Mouse (Mus musculus) forebrain, postnatal 0 days (tissue): ENCODE results near the gene Vps8. TPM values are rescaled to one million over a fixed set of nuclear protein-coding genes. Genes with fewer than 3 reads are reported as not detected.

Source experiments
- ATAC-seq: fragments of 200-750 bp; cut with Nextera tagmentation; 2 replicates; pipeline ENCODE4 v1.8.0; 2017; ENCODE audit warnings: mild to moderate bottlenecking, moderate library complexity
- DNase-seq: peaks from one replicate; pipeline ENCODE4 v3.0.0-alpha.2; 2015
- H3K27ac ChIP-seq: fragments of 300-500 bp; sonication (generic); 2 replicates; pipeline ENCODE4 v1.5.1; 2014; ENCODE audit warnings: low read depth, mild to moderate bottlenecking, antibody characterized with exemption, low read length, moderate library complexity, mixed read lengths
- H3K27me3 ChIP-seq: fragments of 300-500 bp; sonication (generic); 2 replicates; pipeline ENCODE4 v1.6.1; 2014; ENCODE audit warnings: mild to moderate bottlenecking, low read length, mixed read lengths; ENCODE audit not compliant: insufficient read depth
- H3K36me3 ChIP-seq: fragments of 300-500 bp; sonication (generic); 2 replicates; pipeline ENCODE4 v1.6.1; 2014; ENCODE audit warnings: mild to moderate bottlenecking, moderate library complexity; ENCODE audit not compliant: insufficient read depth
- H3K4me1 ChIP-seq: fragments of 300-500 bp; sonication (generic); 2 replicates; pipeline ENCODE4 v1.6.1; 2014; ENCODE audit warnings: antibody characterized with exemption; ENCODE audit not compliant: insufficient read depth
- H3K4me2 ChIP-seq: fragments of 300-500 bp; sonication (generic); 2 replicates; pipeline ENCODE4 v1.6.1; 2014; ENCODE audit warnings: low read depth, mild to moderate bottlenecking, moderate library complexity
- H3K4me3 ChIP-seq: fragments of 300-500 bp; sonication (generic); 2 replicates; pipeline ENCODE4 v1.5.1; 2014; ENCODE audit warnings: low read depth, low read length, mixed read lengths
- H3K9ac ChIP-seq: fragments of 300-500 bp; sonication (generic); 2 replicates; pipeline ENCODE4 v1.6.1; 2014; ENCODE audit warnings: mild to moderate bottlenecking
- H3K9me3 ChIP-seq: fragments of 300-500 bp; sonication (generic); 2 replicates; pipeline ENCODE4 v1.6.1; 2016; ENCODE audit warnings: low read length
- CTCF ChIP-seq: sonication (generic); IDR thresholded peaks from 2 replicates; pipeline ENCODE4 v1.5.1; 2016; ENCODE audit warnings: antibody characterized with exemption, control low read depth, low read depth
- WGBS: fragments of 180-500 bp; shearing (Covaris S2); extraction: QIAGEN DNeasy Blood & Tissue Kit; methylation state at CpG from one replicate; pipeline ENCODE4 v1.1.7; 2014; 5-methylcytosine and 5-hydroxymethylcytosine counted together
- polyA plus RNA-seq: library from polyadenylated mRNA; unstranded; fragments of >200 nt; fragmentation: Nextera tagmentation; extraction: Ambion mirVana; gene quantifications from 2 replicates; pipeline ENCODE4 v1.2.1, GENCODE M21; 2015
- total RNA-seq: library from RNA; depleted of rRNA; stranded (reverse); fragments of >200 nt; gene quantifications from 2 replicates; pipeline ENCODE4 v1.2.3, GENCODE M21; 2014

The Vps8 gene
- total and polyA plus RNA-seq, 2 experiments from 2014 or later = 24.2 to 35.9 TPM

GRCm38 (mm10) chr16:21615802-21616201 is 192.9 kb downstream of the Vps8 start:
- Histone ChIP-seq H3K27ac (no peak overlapping the region), H3K9me3 (no peaks in the 10 kb centered on the region), H3K4me2 (no peak overlapping the region), H3K4me3 (no peak overlapping the region), H3K9ac (no peak overlapping the region), H3K27me3 (no peaks in the 10 kb centered on the region), H3K4me1 (no peaks in the 10 kb centered on the region), H3K36me3 (no peaks in the 10 kb centered on the region)
- DNase-seq (peak; percentile 30), ATAC-seq (no peak)
- WGBS = 54% methylated on average over 7 of the region's 7 CpGs
- TF ChIP-seq CTCF = peak; percentile 68

- H3K4me2 ChIP-seq = no peak overlapping the region
- TF ChIP-seq CTCF = no peak
These were observed 197.7 kb downstream of the Vps8 start for GRCm38 (mm10) chr16:21620630-21621029.

GRCm38 (mm10) chr16:21625784-21626634 is 203.1 kb downstream of the Vps8 start:
- 58% methylated on average over 6 of the region's 6 CpGs for WGBS
- Histone ChIP-seq H3K27ac (no peak overlapping the region), H3K36me3 (no peaks in the 10 kb centered on the region), H3K27me3 (no peaks in the 10 kb centered on the region), H3K9me3 (no peaks in the 10 kb centered on the region), H3K4me1 (no peaks in the 10 kb centered on the region), H3K4me3 (no peak overlapping the region), H3K4me2 (no peak overlapping the region), H3K9ac (no peak overlapping the region)
- DNase-seq = no peak
- no peak for TF ChIP-seq CTCF
- ATAC-seq = no peak

More at GRCm38 (mm10) chr16:21620630-21621029, 197.7 kb downstream of the Vps8 start:
- no peak for ATAC-seq
- Histone ChIP-seq H3K4me3 (no peak overlapping the region), H3K9ac (no peak overlapping the region), H3K36me3 (no peaks in the 10 kb centered on the region), H3K9me3 (no peaks in the 10 kb centered on the region), H3K4me1 (no peaks in the 10 kb centered on the region), H3K27ac (no peak overlapping the region), H3K27me3 (no peaks in the 10 kb centered on the region)
- DNase-seq = no peak
- 90% methylated on average over 2 of the region's 2 CpGs for WGBS

- no peak overlapping the region for H3K4me2 ChIP-seq
- H3K36me3 ChIP-seq = no peaks in the 10 kb centered on the region
- WGBS = 44% methylated on average over 6 of the region's 6 CpGs
- ATAC-seq (no peak), DNase-seq (no peak)
- no peak overlapping the region for H3K27ac ChIP-seq
- no peaks in the 10 kb centered on the region for H3K9me3 ChIP-seq
- no peaks in the 10 kb centered on the region for H3K27me3 ChIP-seq
- H3K4me3 ChIP-seq = no peak overlapping the region
- no peaks in the 10 kb centered on the region for H3K4me1 ChIP-seq
- H3K9ac ChIP-seq = no peak overlapping the region
- no peak for TF ChIP-seq CTCF
These were observed 204.3 kb downstream of the Vps8 start for GRCm38 (mm10) chr16:21627248-21627647.

- no peak overlapping the region for H3K4me3 ChIP-seq
- H3K36me3 ChIP-seq = no peaks in the 10 kb centered on the region
- ATAC-seq (peak; percentile 72), DNase-seq (peak; percentile 36)
- no peaks in the 10 kb centered on the region for H3K4me1 ChIP-seq
- no peak overlapping the region for H3K4me2 ChIP-seq
- no peak for TF ChIP-seq CTCF
- 44% methylated on average over 13 of the region's 13 CpGs for WGBS
- H3K9ac ChIP-seq = no peak overlapping the region
- no peaks in the 10 kb centered on the region for H3K9me3 ChIP-seq
- no peaks in the 10 kb centered on the region for H3K27me3 ChIP-seq
- H3K27ac ChIP-seq = no peak overlapping the region
These were observed 205.2 kb downstream of the Vps8 start for GRCm38 (mm10) chr16:21628061-21628591.

DNA sequence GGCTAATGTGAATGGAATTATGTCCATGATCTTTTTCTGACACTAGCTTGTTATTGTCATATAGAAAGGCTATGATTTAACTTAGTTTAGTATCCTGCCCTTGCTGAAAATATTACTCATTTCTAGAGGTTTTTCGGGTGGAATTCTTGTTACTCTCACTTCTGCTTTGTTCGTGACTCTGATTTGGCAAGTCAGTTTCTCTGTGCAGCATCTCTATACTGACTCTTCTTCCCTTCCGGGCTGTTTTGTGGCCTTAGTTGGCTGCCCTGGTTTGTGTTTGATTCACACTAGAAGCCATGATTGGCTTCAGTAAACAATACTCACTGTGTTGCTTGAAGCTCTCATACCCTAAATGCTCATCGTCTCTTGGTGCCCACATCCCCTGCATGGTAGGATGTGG is 207.7 kb downstream of the Vps8 start:
- no peak for TF ChIP-seq CTCF
- Histone ChIP-seq H3K36me3 (no peaks in the 10 kb centered on the region), H3K9ac (no peak overlapping the region), H3K4me1 (no peaks in the 10 kb centered on the region), H3K4me3 (no peak overlapping the region), H3K9me3 (no peaks in the 10 kb centered on the region), H3K27ac (no peak overlapping the region), H3K27me3 (no peaks in the 10 kb centered on the region), H3K4me2 (no peak overlapping the region)
- WGBS = 93% methylated on average over 4 of the region's 4 CpGs
- no peak for ATAC-seq
- no peak for DNase-seq

DNA sequence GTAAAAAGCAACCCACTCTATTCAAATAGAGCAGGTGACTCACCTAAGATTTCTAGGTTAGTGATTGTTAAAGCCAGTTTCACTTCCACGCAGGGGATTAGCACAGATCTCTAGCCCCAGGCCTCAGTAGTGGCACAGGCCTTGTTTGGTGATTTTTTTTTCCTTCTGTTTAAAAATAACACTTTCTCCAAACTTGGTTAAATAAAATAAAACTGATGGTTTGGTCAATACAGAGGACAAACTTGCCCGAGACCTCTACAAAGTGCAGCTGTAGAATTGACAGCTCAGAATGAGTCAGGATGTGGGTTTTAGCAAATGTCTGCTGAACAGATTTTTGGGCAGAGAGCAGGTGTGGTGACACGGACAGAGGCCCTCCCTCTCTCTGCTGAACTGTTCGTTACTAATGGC is 208.9 kb downstream of the Vps8 start:
- 84% methylated on average over 4 of the region's 4 CpGs for whole genome bisulfite sequencing
- H3K4me1 ChIP-seq = no peaks in the 10 kb centered on the region
- ATAC-seq = no peak
- H3K27ac ChIP-seq = no peak overlapping the region
- no peak overlapping the region for H3K9ac ChIP-seq
- H3K4me2 ChIP-seq = no peak overlapping the region
- no peaks in the 10 kb centered on the region for H3K36me3 ChIP-seq
- H3K9me3 ChIP-seq = no peaks in the 10 kb centered on the region
- no peak for TF ChIP-seq CTCF
- DNase-seq = no peak
- no peak overlapping the region for H3K4me3 ChIP-seq
- no peaks in the 10 kb centered on the region for H3K27me3 ChIP-seq
